ENCODE assay signal across 12 mouse cellular contexts in genomic region chr6:99096776-99097166, GRCm38 (mm10).
A peak's percentile ranks its signal among the peaks of the same experiment; 100 is the strongest.
DNase-seq lines count a peak whose midpoint lies in the region; ATAC-seq and TF ChIP-seq lines count a peak whose summit lies in the region.
"Had no signal": no experiment of that assay in that cellular context is flagged by ENCODE, and none has a peak within 500 bp of the region (broad histone marks: within the 10 kb centered on the region; RNA-seq: fewer than 3 reads in every experiment).

No protein-coding gene starts in this region.

- no peaks in the 10 kb centered on the region for H3K27me3 ChIP-seq in heart, embryonic 14.5 days (ENCODE audit: control insufficient read depth, insufficient read depth, low read length)
- H3K27me3 ChIP-seq in lung, postnatal 0 days (replicated peaks; ENCODE audit: insufficient read depth, low read length): no peaks in the 10 kb centered on the region
- H3K27me3 ChIP-seq in intestine, embryonic 15.5 days (replicated peaks): no peaks in the 10 kb centered on the region
- H3K27me3 ChIP-seq in small intestine, adult 2 months (ENCODE audit: control insufficient read depth, insufficient read depth, low read length): no peaks in the 10 kb centered on the region

- no peak overlapping the region; a peak in 2 of 4 replicates for H3K4me3 ChIP-seq in heart, embryonic 14.5 days (ENCODE audit: control insufficient read depth in 1 of 2, insufficient read depth in 1 of 2, low read depth in 1 of 2, low read length in 2 of 2)
- no peak overlapping the region for H3K4me3 ChIP-seq in lung, postnatal 0 days (ENCODE audit: low read depth, low read length)
- H3K4me3 ChIP-seq in intestine, embryonic 15.5 days (replicated peaks): no peak overlapping the region
- no peak overlapping the region for H3K4me3 ChIP-seq in small intestine, adult 2 months (ENCODE audit: low read depth, low read length)

- H3K9ac ChIP-seq in heart, embryonic 14.5 days (ENCODE audit: low read length): peak overlapping the region; percentile 70
- H3K9ac ChIP-seq in lung, postnatal 0 days (replicated peaks; ENCODE audit: low read depth): no peak overlapping the region
- H3K9ac ChIP-seq in intestine, embryonic 15.5 days: 0 out of 2 replicates have a peak overlapping the region, but pooled peaks have one; percentile 46

- intact Hi-C loops in gastrocnemius, postnatal 14 days (cut with DNase I; ENCODE audit: low total_unique reads): no loop called here

- H3K36me3 ChIP-seq in heart, embryonic 14.5 days (ENCODE audit: control insufficient read depth, insufficient read depth, low read length): no peaks in the 10 kb centered on the region
- no peaks in the 10 kb centered on the region for H3K36me3 ChIP-seq in lung, postnatal 0 days (ENCODE audit: insufficient read depth, low read length)
- H3K36me3 ChIP-seq in intestine, embryonic 15.5 days: no peaks in the 10 kb centered on the region
- H3K36me3 ChIP-seq in small intestine, adult 2 months (ENCODE audit: control insufficient read depth, insufficient read depth, low read length): no peaks in the 10 kb centered on the region
- H3K36me3 ChIP-seq: embryonic facial prominence, embryonic 13.5 days had no signal

- peaks cover 36 to 70% of the 10 kb centered on the region in 2 experiments for H3K4me1 ChIP-seq in heart, embryonic 14.5 days (ENCODE audit: control insufficient read depth in 2 of 2, insufficient read depth in 2 of 2, low read length in 2 of 2)
- H3K4me1 ChIP-seq in lung, postnatal 0 days (ENCODE audit: insufficient read depth, low read depth, low read length): peaks cover 28% of the 10 kb centered on the region
- H3K4me1 ChIP-seq in intestine, embryonic 15.5 days (replicated peaks): peaks cover 35% of the 10 kb centered on the region
- H3K4me1 ChIP-seq in small intestine, adult 2 months (ENCODE audit: control insufficient read depth, insufficient read depth, insufficient read length, low read length): peaks cover 9% of the 10 kb centered on the region; the same call in 1 of the 2 replicates

- H3K27ac ChIP-seq in heart, embryonic 14.5 days (replicated peaks in 1 of 2; ENCODE audit: control insufficient read depth in 1 of 2, insufficient read depth in 1 of 2, low read depth in 2 of 2, low read length in 2 of 2): peak overlapping the region; percentile 98 to 99
- peak overlapping the region; percentile 81 for H3K27ac ChIP-seq in lung, postnatal 0 days (ENCODE audit: low read length)
- peak overlapping the region; percentile 87 for H3K27ac ChIP-seq in intestine, embryonic 15.5 days
- H3K27ac ChIP-seq in small intestine, adult 2 months (ENCODE audit: insufficient read depth, low read depth, low read length): peak overlapping the region; percentile 63; the same call in 1 of the 2 replicates

- peak overlapping the region; percentile 83 for H3K4me2 ChIP-seq in heart, embryonic 14.5 days (ENCODE audit: low read length)
- no peak overlapping the region for H3K4me2 ChIP-seq in lung, postnatal 0 days (replicated peaks; ENCODE audit: low read depth, low read length)
- H3K4me2 ChIP-seq in intestine, embryonic 15.5 days (replicated peaks): peak overlapping the region; percentile 67

- ATAC-seq in heart, embryonic 14.5 days (ENCODE audit: insufficient number of reproducible peaks, insufficient read depth, low FRiP score, low read depth): no peak
- ATAC-seq in lung, postnatal 0 days: no peak
- ATAC-seq in intestine, embryonic 15.5 days: no peak
- ATAC-seq: forebrain, embryonic 14.5 days had no signal

- no peak for TF ChIP-seq CTCF in lung, postnatal 0 days (IDR thresholded peaks at IDR 0.05)
- no peak for TF ChIP-seq CTCF in small intestine, adult 2 months (IDR thresholded peaks at IDR 0.05; ENCODE audit: extremely low read depth, insufficient read length, insufficient replicate concordance, low read depth, low read length)

- TF ChIP-seq EP300 in lung, postnatal 0 days (IDR thresholded peaks at IDR 0.05): no peak

- H3K9me3 ChIP-seq in heart, embryonic 14.5 days (ENCODE audit: control insufficient read depth, low read length): no peaks in the 10 kb centered on the region
- no peaks in the 10 kb centered on the region for H3K9me3 ChIP-seq in lung, postnatal 0 days (ENCODE audit: low read length)
- H3K9me3 ChIP-seq in intestine, embryonic 15.5 days: no peaks in the 10 kb centered on the region
- H3K9me3 ChIP-seq: embryonic facial prominence, embryonic 13.5 days had no signal

- WGBS in heart, embryonic 14.5 days: 27% methylated on average over 7 of the region's 7 CpGs
- WGBS in lung, postnatal 0 days: 43% methylated on average over 7 of the region's 7 CpGs
- WGBS in intestine, embryonic 15.5 days: 37% methylated on average over 7 of the region's 7 CpGs
- 63% methylated on average over 7 of the region's 7 CpGs for WGBS in small intestine, adult 2 months

- no peak for DNase-seq in heart, adult 11 months
- DNase-seq in lung, postnatal 0 days (ENCODE audit: low spot score): no peak
- no peak for DNase-seq in lung, postnatal 4 days
- no peak for DNase-seq in gastrocnemius, postnatal 14 days
- DNase-seq in spleen, postnatal 36 days (ENCODE audit: low spot score in 2 of 2): no peak
- DNase-seq: cerebellum, postnatal 14 days; right cerebral cortex, postnatal 25 days had no signal

- TF ChIP-seq POLR2A in small intestine, adult 2 months (IDR thresholded peaks at IDR 0.05; ENCODE audit: low read depth, low read length): no peak
